Mouse (Mus musculus) midbrain, postnatal 0 days (tissue): ENCODE measurements around the gene Cacna1i. TPM values are rescaled to one million over a fixed set of nuclear protein-coding genes. Genes with fewer than 3 reads are reported as not detected.

Source experiments
- ATAC-seq: fragments of 200-750 bp; cut with Nextera tagmentation; 2 replicates; pipeline ENCODE4 v1.8.0; 2017; ENCODE audit warnings: moderate number of reproducible peaks, mild to moderate bottlenecking, moderate TSS enrichment, moderate library complexity; ENCODE audit not compliant: low FRiP score
- DNase-seq: peaks from one replicate; pipeline ENCODE4 v3.0.0-alpha.2; 2015; ENCODE audit warnings: low spot score
- H3K27ac ChIP-seq: fragments of 300-500 bp; sonication (generic); 2 replicates; pipeline ENCODE4 v1.5.1; 2014; ENCODE audit warnings: low read depth, mild to moderate bottlenecking, low read length, mixed read lengths
- H3K27me3 ChIP-seq: fragments of 300-500 bp; sonication (generic); 2 replicates; pipeline ENCODE4 v1.6.1; 2014; ENCODE audit warnings: low read length, control low read depth, mixed read lengths; ENCODE audit not compliant: insufficient read depth
- H3K36me3 ChIP-seq: fragments of 300-500 bp; sonication (generic); 2 replicates; pipeline ENCODE4 v1.6.1; 2014; ENCODE audit warnings: low read length, control low read depth, mixed read lengths; ENCODE audit not compliant: insufficient read depth
- H3K4me1 ChIP-seq: fragments of 300-500 bp; sonication (generic); 2 replicates; pipeline ENCODE4 v1.6.1; 2014; ENCODE audit warnings: mild to moderate bottlenecking, control low read depth, antibody characterized with exemption, low read length, mixed read lengths; ENCODE audit not compliant: insufficient read depth
- H3K4me2 ChIP-seq: fragments of 300-500 bp; sonication (generic); 2 replicates; pipeline ENCODE4 v1.6.1; 2014; ENCODE audit warnings: low read depth, mild to moderate bottlenecking, low read length, mixed read lengths; ENCODE audit not compliant: poor library complexity, severe bottlenecking
- H3K4me3 ChIP-seq: fragments of 300-500 bp; sonication (generic); 2 replicates; pipeline ENCODE4 v1.5.1; 2014; ENCODE audit warnings: low read depth, mild to moderate bottlenecking, low read length, moderate library complexity
- H3K9ac ChIP-seq: fragments of 300-500 bp; sonication (generic); replicated peaks from 2 replicates; pipeline ENCODE4 v1.6.1; 2014; ENCODE audit warnings: mild to moderate bottlenecking, low read length, moderate library complexity, mixed read lengths; ENCODE audit not compliant: poor library complexity, severe bottlenecking
- H3K9me3 ChIP-seq: fragments of 300-500 bp; sonication (generic); 2 replicates; pipeline ENCODE4 v1.6.1; 2016; ENCODE audit warnings: low read length, control low read depth
- CTCF ChIP-seq: IDR thresholded peaks from 2 replicates; pipeline ENCODE4 v1.5.1; 2016; ENCODE audit warnings: antibody characterized with exemption, mild to moderate bottlenecking
- WGBS: fragments of 180-500 bp; shearing (Covaris S2); extraction: QIAGEN DNeasy Blood & Tissue Kit; methylation state at CpG from one replicate; pipeline ENCODE4 v1.1.7; 2014; 5-methylcytosine and 5-hydroxymethylcytosine counted together
- polyA plus RNA-seq: library from polyadenylated mRNA; unstranded; fragments of >200 nt; fragmentation: Nextera tagmentation; extraction: Ambion mirVana; gene quantifications from 2 replicates; pipeline ENCODE4 v1.2.1, GENCODE M21; 2015
- total RNA-seq: library from RNA; depleted of rRNA; stranded (reverse); fragments of >200 nt; gene quantifications from 2 replicates; pipeline ENCODE4 v1.2.3, GENCODE M21; 2014

Gene Cacna1i
- total and polyA plus RNA-seq, 2 experiments from 2014 or later, result 1.1 to 14.6 TPM

DNA sequence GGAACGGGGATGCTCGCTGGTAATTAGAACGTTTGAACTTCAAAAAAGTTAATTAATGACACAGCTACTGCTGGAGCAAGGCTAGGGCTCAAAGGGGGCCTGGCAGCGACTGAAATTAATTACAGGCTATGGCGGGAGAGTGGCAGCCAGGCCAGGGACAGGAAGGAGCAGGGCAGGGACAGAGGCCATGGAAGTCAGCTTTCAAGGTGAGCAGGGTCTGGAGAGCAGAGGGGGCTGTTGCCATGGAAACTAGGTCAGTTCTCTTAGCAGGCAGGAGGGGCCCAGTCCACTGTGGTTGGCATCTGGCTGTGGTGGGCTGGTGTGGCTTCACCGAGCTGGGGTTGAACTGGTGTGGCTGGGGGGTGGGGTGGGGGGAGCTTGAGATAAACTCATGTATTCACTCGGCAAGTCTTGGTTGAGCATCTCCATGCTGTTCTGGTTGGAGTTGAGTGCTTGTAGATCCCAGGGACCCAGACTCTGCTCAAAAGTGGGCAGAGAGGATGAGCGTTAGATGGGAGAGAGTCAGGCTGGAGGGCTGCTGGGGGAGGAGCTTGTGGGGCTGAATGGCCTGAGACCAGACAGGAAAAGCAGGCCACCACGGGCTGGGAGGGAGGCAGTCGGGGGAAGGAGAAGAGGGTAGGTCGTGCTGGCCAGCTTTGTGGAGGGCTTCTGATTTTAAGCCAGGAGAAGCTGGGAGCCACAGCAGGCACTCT lies 31.7 kb downstream of the Cacna1i start:
- Histone ChIP-seq H3K4me3 (no peak overlapping the region), H3K4me2 (no peak overlapping the region), H3K9me3 (no peaks in the 10 kb centered on the region), H3K9ac (no peak overlapping the region), H3K27me3 (no peaks in the 10 kb centered on the region), H3K27ac (no peak overlapping the region), H3K36me3 (no peaks in the 10 kb centered on the region), H3K4me1 (no peaks in the 10 kb centered on the region; the same call in 1 of the 2 replicates)
- no peak for TF ChIP-seq CTCF
- 15% methylated on average over 11 of the region's 11 CpGs for WGBS
- DNase-seq (no peak), ATAC-seq (no peak)

DNA sequence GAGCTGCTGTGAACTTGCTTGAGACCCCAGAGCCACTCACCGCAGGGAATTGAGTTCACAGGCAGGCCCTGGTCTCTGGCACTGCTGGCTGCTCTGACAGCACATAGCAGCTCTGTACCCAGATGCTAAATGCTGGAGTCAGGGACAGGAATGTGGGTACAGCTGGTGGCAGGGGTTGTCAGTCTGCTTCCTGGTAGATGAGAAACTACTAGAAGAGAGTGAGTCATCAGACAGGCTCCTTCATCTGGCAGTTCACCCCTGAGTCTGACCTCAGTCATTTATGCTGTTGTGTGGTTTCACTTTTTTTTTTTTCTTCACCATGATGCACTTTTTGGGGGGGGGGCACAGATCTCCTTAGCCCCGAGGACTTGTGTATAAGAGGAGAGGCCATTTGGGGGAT lies 32.3 kb downstream of the Cacna1i start:
- no peak overlapping the region for H3K9ac ChIP-seq
- H3K4me1 ChIP-seq, result no peaks in the 10 kb centered on the region; the same call in 1 of the 2 replicates
- H3K36me3 ChIP-seq, result no peaks in the 10 kb centered on the region
- H3K27ac ChIP-seq, result no peak overlapping the region
- no peaks in the 10 kb centered on the region for H3K9me3 ChIP-seq
- no peak overlapping the region for H3K4me2 ChIP-seq
- ATAC-seq (no peak), DNase-seq (no peak)
- no peak overlapping the region for H3K4me3 ChIP-seq
- no peaks in the 10 kb centered on the region for H3K27me3 ChIP-seq
- TF ChIP-seq CTCF, result no peak
- WGBS, result 71% methylated on average over 2 of the region's 2 CpGs

DNA sequence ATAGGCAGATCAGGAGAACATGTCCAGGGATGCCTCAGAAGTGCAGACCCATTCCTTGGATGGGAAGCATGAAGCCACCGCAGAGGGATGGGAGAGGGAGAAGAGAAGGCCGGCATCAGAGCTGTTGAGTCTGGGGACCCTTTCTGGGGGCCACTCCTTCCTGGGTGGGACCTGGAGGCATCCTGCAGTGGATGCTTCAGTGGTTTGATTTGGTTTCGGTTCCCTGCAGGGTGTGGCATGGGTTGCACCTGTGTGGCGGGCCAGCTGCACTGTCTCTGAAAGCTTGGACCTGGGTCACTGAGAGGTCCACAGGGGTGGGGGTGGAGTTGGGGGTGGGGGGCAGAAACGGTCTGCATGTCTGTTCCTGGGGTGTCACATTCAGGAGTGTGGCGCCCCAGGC lies 32.9 kb downstream of the Cacna1i start:
- Histone ChIP-seq H3K4me1 (no peaks in the 10 kb centered on the region; the same call in 1 of the 2 replicates), H3K9me3 (no peaks in the 10 kb centered on the region), H3K9ac (no peak overlapping the region), H3K36me3 (no peaks in the 10 kb centered on the region), H3K4me3 (no peak overlapping the region), H3K27ac (no peak overlapping the region), H3K4me2 (no peak overlapping the region), H3K27me3 (no peaks in the 10 kb centered on the region)
- ATAC-seq (no peak), DNase-seq (no peak)
- 89% methylated on average over 6 of the region's 6 CpGs for WGBS
- no peak for TF ChIP-seq CTCF

DNA sequence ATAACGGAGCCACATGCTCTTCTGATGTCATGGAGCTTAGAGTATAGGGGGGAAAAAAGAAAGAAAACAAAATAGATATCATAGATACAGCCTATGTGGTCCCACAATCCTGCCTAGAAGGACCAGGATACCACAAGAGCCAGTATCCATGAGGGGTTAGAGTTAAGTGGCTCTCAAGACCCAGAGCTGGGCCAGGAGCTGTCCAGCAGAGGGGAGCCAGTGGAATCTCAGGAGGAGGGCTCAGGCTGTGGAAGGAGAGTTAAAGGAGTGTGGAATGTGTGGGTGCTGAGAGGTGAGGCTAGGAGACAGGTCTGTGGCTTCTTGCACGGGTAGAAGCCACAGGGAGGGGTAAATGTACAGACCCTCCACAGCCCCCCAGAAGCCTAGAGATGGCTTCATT lies 38.2 kb downstream of the Cacna1i start:
- Histone ChIP-seq H3K27me3 (no peaks in the 10 kb centered on the region), H3K36me3 (no peaks in the 10 kb centered on the region), H3K4me1 (peaks cover 4% of the 10 kb centered on the region; the same call in 1 of the 2 replicates), H3K4me3 (no peak overlapping the region), H3K9ac (no peak overlapping the region), H3K9me3 (no peaks in the 10 kb centered on the region), H3K27ac (no peak overlapping the region), H3K4me2 (no peak overlapping the region)
- ATAC-seq (no peak), DNase-seq (no peak)
- 65% methylated on average over 2 of the region's 2 CpGs for WGBS
- TF ChIP-seq CTCF, result no peak

DNA sequence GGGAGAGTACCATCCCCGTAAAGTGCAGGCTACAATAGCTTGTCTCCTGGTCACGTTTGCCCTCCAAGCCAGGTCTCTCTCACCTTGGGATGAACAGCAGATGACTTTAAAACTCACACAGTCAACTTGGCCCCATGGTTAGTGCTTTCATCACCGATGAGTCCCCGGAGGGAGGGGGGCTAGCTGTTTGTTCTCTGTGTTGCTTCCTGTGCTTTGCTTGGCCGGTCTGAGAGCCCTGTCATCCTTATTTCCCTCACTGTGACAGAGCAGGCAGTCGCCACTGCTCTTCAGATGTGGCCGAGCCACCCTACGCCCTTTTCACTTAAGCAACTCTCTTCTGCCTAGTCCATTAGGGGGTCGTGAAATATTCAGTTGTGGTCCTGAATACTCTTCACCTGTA lies 38.7 kb downstream of the Cacna1i start:
- Histone ChIP-seq H3K9me3 (no peaks in the 10 kb centered on the region), H3K36me3 (no peaks in the 10 kb centered on the region), H3K4me3 (no peak overlapping the region), H3K4me2 (no peak overlapping the region), H3K27ac (no peak overlapping the region), H3K4me1 (peaks cover 4% of the 10 kb centered on the region; the same call in 1 of the 2 replicates), H3K27me3 (no peaks in the 10 kb centered on the region), H3K9ac (no peak overlapping the region)
- DNase-seq (no peak), ATAC-seq (no peak)
- WGBS, result 74% methylated on average over 9 of the region's 9 CpGs
- TF ChIP-seq CTCF, result no peak

DNA sequence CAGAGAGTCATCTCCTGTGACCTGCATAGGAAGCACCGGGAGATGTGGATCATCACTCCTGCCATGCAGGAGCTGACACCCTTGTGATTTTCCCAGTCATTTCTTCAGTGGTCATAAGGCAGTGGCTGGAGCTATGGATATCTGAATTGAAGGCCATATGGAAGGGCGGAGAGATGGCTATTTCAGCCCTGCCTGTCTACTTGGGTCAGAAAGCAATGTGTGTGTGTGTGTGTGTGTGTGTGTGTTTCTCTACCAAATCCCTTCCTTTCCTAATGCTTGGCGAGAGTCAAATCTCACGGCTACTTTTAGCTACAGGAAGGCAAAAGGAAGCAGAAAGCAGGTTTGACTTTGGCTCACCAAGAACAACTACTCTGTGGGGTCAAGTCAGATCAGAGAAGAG lies 39.9 kb downstream of the Cacna1i start:
- Histone ChIP-seq H3K4me1 (peaks cover 4% of the 10 kb centered on the region; the same call in 1 of the 2 replicates), H3K36me3 (no peaks in the 10 kb centered on the region), H3K27ac (no peak overlapping the region), H3K4me2 (no peak overlapping the region), H3K4me3 (no peak overlapping the region), H3K27me3 (no peaks in the 10 kb centered on the region), H3K9ac (no peak overlapping the region), H3K9me3 (no peaks in the 10 kb centered on the region)
- no peak for TF ChIP-seq CTCF
- ATAC-seq, result no peak
- DNase-seq, result no peak
- 86% methylated on average over 4 of the region's 4 CpGs for WGBS
